Comparison of ENCODE assay signal across 13 mouse cellular contexts in the genomic region with DNA sequence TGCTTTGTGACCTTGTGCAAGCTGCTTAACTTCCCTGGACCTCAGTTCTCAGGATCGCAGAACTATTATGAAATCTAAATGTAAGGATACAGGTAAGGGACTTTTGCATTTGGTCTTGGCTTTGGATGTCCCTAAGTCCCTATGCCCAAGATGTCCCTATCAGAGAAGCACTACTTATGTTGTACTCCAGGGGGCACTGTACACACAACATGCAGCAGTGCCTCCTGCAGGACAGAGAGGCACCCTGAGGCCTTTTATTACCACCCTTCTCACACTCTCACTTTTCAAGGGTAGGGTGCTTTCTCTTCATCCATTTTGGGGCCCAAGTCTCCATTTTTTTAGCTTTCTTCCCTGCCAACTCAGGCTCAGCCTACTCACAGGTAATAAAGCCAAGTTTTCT. TPM values are rescaled to one million over a fixed set of nuclear protein-coding genes. Genes with fewer than 3 reads are reported as not detected.
DNase-seq lines count a peak whose midpoint lies in the region; ATAC-seq and TF ChIP-seq lines count a peak whose summit lies in the region.
"Had no signal": no experiment of that assay in that cellular context is flagged by ENCODE, and none has a peak within 500 bp of the region (broad histone marks: within the 10 kb centered on the region; RNA-seq: fewer than 3 reads in every experiment).

No protein-coding gene starts in this region.

- H3K4me1 ChIP-seq in kidney, adult 2 months (ENCODE audit: control insufficient read depth, insufficient read depth, low read length): peaks cover 9% of the 10 kb centered on the region; the same call in 1 of the 2 replicates
- H3K4me1 ChIP-seq in embryonic facial prominence, embryonic 10.5 days: no peaks in the 10 kb centered on the region
- H3K4me1 ChIP-seq: liver, embryonic 15.5 days; neural tube, embryonic 12.5 days had no signal

- H3K9me3 ChIP-seq in embryonic facial prominence, embryonic 10.5 days: no peaks in the 10 kb centered on the region
- H3K9me3 ChIP-seq: kidney, embryonic 15.5 days; liver, embryonic 15.5 days; neural tube, embryonic 12.5 days had no signal

- H3K27ac ChIP-seq in kidney, adult 2 months (ENCODE audit: insufficient read depth, low read depth, low read length): no peak overlapping the region; the same call in 1 of the 2 replicates
- no peak overlapping the region for H3K27ac ChIP-seq in embryonic facial prominence, embryonic 10.5 days (replicated peaks)
- H3K27ac ChIP-seq: kidney, embryonic 15.5 days; liver, embryonic 15.5 days; neural tube, embryonic 12.5 days had no signal

- no peak for DNase-seq in kidney, adult 2 months
- no peak for DNase-seq in kidney, postnatal 14 days
- peak; percentile 29 to 42 for DNase-seq in CD8-positive naive resting alpha-beta T cell, adult 2 months (ENCODE audit: low read depth in 2 of 2, low spot score in 2 of 2)
- DNase-seq in ZHBTc4 (ENCODE audit: low read depth, low spot score): peak; percentile 70
- DNase-seq in natural killer cell, adult 2 months (ENCODE audit: low spot score in 2 of 2): peak; percentile 37 to 55
- DNase-seq in embryonic facial prominence, embryonic 10.5 days (ENCODE audit: low spot score): no peak
- DNase-seq: adrenal gland, postnatal 10 days had no signal

- H3K4me3 ChIP-seq in kidney, adult 2 months (ENCODE audit: insufficient read depth, low read depth, low read length): no peak overlapping the region
- H3K4me3 ChIP-seq in embryonic facial prominence, embryonic 10.5 days: no peak overlapping the region
- H3K4me3 ChIP-seq: kidney, embryonic 15.5 days; liver, embryonic 15.5 days; neural tube, embryonic 12.5 days had no signal

- peak; percentile 63 for TF ChIP-seq CTCF in kidney, adult 2 months (conservative IDR thresholded peaks at IDR 0.05; ENCODE audit: insufficient read depth, insufficient read length, low read depth, low read length)

- H3K27me3 ChIP-seq in kidney, adult 2 months (replicated peaks; ENCODE audit: control insufficient read depth, insufficient read depth, low read length): no peaks in the 10 kb centered on the region
- no peaks in the 10 kb centered on the region for H3K27me3 ChIP-seq in embryonic facial prominence, embryonic 10.5 days (replicated peaks; ENCODE audit: low read depth, poor library complexity, severe bottlenecking)
- H3K27me3 ChIP-seq: kidney, embryonic 15.5 days; liver, embryonic 15.5 days; neural tube, embryonic 12.5 days had no signal

- H3K36me3 ChIP-seq in kidney, adult 2 months (ENCODE audit: control insufficient read depth, insufficient read depth, low read length): no peaks in the 10 kb centered on the region
- H3K36me3 ChIP-seq in embryonic facial prominence, embryonic 10.5 days (replicated peaks): no peaks in the 10 kb centered on the region
- H3K36me3 ChIP-seq: kidney, embryonic 15.5 days; liver, embryonic 15.5 days; neural tube, embryonic 12.5 days had no signal

- no peak for ATAC-seq in monocyte, adult 5-6 weeks (replicated peaks; ENCODE audit: insufficient number of reproducible peaks, low FRiP score, low TSS enrichment, poor library complexity, severe bottlenecking)
- ATAC-seq in frontal cortex, adult (ENCODE audit: low TSS enrichment): no peak

- 82% methylated on average over 1 of the region's 1 CpGs for WGBS in kidney, adult 2 months
- 82% methylated on average over 1 of the region's 1 CpGs for WGBS in embryonic facial prominence, embryonic 10.5 days

- TF ChIP-seq POLR2A in kidney, adult 2 months (IDR thresholded peaks at IDR 0.05; ENCODE audit: low read depth, low read length): no peak

RNA-seq across cellular contexts. Expression of a gene that starts 15.8 kb away (rescaled TPM):
- 76.0 and 79.1 TPM in 2 replicates for polyA plus RNA-seq in kidney, adult 2 months (2012; rRNA removed)
- not detected in 2 replicates for polyA plus RNA-seq in embryonic facial prominence, embryonic 10.5 days (2016; fragmentation: Nextera tagmentation; extraction: Ambion mirVana)
- total RNA-seq in monocyte, adult 5-6 weeks (2017): 0.21 to 1.4 TPM (median 0.49 TPM) in 3 replicates
- total RNA-seq: adrenal gland, postnatal 10 days had no signal
- polyA plus RNA-seq: liver, embryonic 15.5 days; neural tube, embryonic 12.5 days; stomach, embryonic 14.5 days had no signal

RNA-seq across cellular contexts. Expression of a gene that starts 44.0 kb away (rescaled TPM):
- 0.81 and 0.84 TPM in 2 replicates for polyA plus RNA-seq in kidney, adult 2 months (2012; rRNA removed)
- 0.24 and 0.52 TPM in 2 replicates for polyA plus RNA-seq in embryonic facial prominence, embryonic 10.5 days (2016; fragmentation: Nextera tagmentation; extraction: Ambion mirVana)
- total RNA-seq in monocyte, adult 5-6 weeks (2017): 0.87 TPM in 1 of 3 replicates, not detected in the others

Comparison
In these comparisons a context has a peak if more than half of its experiments do, and no peak if none do; other contexts are left out.
1. DNase-seq: peak in CD8-positive naive resting alpha-beta T cell, adult 2 months (2 of 2), ZHBTc4 (single experiment) and natural killer cell, adult 2 months (2 of 2); none in kidney, adult 2 months (single experiment), kidney, postnatal 14 days (single experiment) and embryonic facial prominence, embryonic 10.5 days (single experiment).
2. RNA of a gene that starts 15.8 kb away (polyA plus RNA-seq): 76.0 to 79.1 TPM in kidney, adult 2 months; not detected in embryonic facial prominence, embryonic 10.5 days; every median in the first group is over 10 times any median in the second.